Mouse (Mus musculus) neural tube, embryonic 12.5 days (tissue): ENCODE measurements around the gene Alcam. TPM values are rescaled to one million over a fixed set of nuclear protein-coding genes. Genes with fewer than 3 reads are reported as not detected.

ENCODE experiments used
- ATAC-seq: fragments of 200-750 bp; cut with Nextera tagmentation; 2 replicates; pipeline ENCODE4 v1.8.0; 2017; ENCODE audit warnings: low read depth, mild to moderate bottlenecking, moderate TSS enrichment, moderate library complexity; ENCODE audit not compliant: low FRiP score
- H3K27ac ChIP-seq: fragments of 300-500 bp; sonication (generic); 2 replicates; pipeline ENCODE4 v1.5.1; 2016
- H3K27me3 ChIP-seq: fragments of 300-500 bp; sonication (generic); replicated peaks from 2 replicates; pipeline ENCODE4 v1.6.1; 2016; ENCODE audit warnings: mild to moderate bottlenecking
- H3K36me3 ChIP-seq: fragments of 300-500 bp; sonication (generic); 2 replicates; pipeline ENCODE4 v1.6.1; 2016; ENCODE audit warnings: mild to moderate bottlenecking
- H3K4me1 ChIP-seq: fragments of 300-500 bp; sonication (generic); 2 replicates; pipeline ENCODE4 v1.6.1; 2016
- H3K4me2 ChIP-seq: fragments of 300-500 bp; sonication (generic); replicated peaks from 2 replicates; pipeline ENCODE4 v1.6.1; 2016; ENCODE audit warnings: mild to moderate bottlenecking
- H3K4me3 ChIP-seq: fragments of 300-500 bp; sonication (generic); 2 replicates; pipeline ENCODE4 v1.5.1; 2016
- H3K9ac ChIP-seq: fragments of 300-500 bp; sonication (generic); 2 replicates; pipeline ENCODE4 v1.6.1; 2016; ENCODE audit warnings: mild to moderate bottlenecking
- H3K9me3 ChIP-seq: fragments of 300-500 bp; sonication (generic); 2 replicates; pipeline ENCODE4 v1.6.1; 2016; ENCODE audit warnings: mild to moderate bottlenecking
- WGBS: fragments of 180-500 bp; shearing (Covaris S2); methylation state at CpG from one replicate; pipeline ENCODE4 v1.1.7; 2016; 5-methylcytosine and 5-hydroxymethylcytosine counted together
- polyA plus RNA-seq: library from polyadenylated mRNA; unstranded; fragments of >200 nt; fragmentation: Nextera tagmentation; extraction: Ambion mirVana; gene quantifications from 2 replicates; pipeline ENCODE4 v1.2.1, GENCODE M21; 2016

Alcam gene
- polyA plus RNA-seq, 1 experiment from 2014 or later = 13.9 TPM

DNA sequence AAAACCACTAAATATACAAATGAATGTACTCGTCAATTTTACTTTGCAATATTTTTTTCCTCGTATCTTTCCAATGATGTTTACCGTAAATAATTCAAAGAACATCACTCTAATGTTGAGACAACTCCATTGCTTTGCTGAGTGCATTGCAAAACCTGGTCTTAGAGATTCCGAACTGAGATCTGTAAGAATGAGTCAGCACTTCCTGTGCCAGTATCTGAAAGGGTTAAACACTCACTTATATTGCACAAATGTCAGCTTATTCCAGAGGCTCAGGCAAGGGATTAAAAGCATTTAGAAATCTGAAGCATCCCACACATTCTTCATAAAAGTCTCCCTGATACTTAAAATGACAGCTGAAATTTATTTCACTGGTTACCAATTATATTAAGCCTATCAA is 188.8 kb downstream of the Alcam start:
- Histone ChIP-seq H3K36me3 (no peaks in the 10 kb centered on the region), H3K27ac (no peak overlapping the region), H3K9ac (no peak overlapping the region), H3K9me3 (no peaks in the 10 kb centered on the region), H3K4me1 (no peaks in the 10 kb centered on the region), H3K27me3 (no peaks in the 10 kb centered on the region), H3K4me2 (no peak overlapping the region), H3K4me3 (no peak overlapping the region)
- no peak for ATAC-seq
- WGBS = 88% methylated on average over 4 of the region's 4 CpGs

DNA sequence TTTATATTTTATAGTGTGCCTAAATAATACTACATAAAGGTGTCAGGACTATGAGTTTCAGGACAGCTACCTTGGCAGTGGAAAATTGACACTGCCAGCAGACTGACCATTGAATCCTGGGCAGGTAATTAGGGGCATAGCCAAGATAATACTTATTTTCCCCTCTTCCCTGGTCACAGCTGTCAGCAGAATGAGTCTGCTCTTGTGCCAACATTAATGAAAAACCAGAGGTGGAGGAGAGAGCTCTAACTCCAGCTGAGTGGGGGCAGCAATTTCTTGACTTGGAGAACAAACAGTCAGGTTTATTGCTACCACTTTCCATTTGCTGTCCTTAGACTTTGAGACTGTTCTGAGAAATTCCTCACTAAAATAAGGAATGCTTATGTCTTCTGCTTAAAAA is 190.1 kb downstream of the Alcam start:
- Histone ChIP-seq H3K4me2 (no peak overlapping the region), H3K4me1 (no peaks in the 10 kb centered on the region), H3K36me3 (no peaks in the 10 kb centered on the region), H3K27ac (no peak overlapping the region), H3K9me3 (no peaks in the 10 kb centered on the region), H3K27me3 (no peaks in the 10 kb centered on the region), H3K9ac (no peak overlapping the region), H3K4me3 (no peak overlapping the region)
- ATAC-seq = no peak

GRCm38 (mm10) chr16:52262582-52262981 is 191.3 kb downstream of the Alcam start:
- Histone ChIP-seq H3K27me3 (no peaks in the 10 kb centered on the region), H3K9ac (no peak overlapping the region), H3K9me3 (no peaks in the 10 kb centered on the region), H3K4me1 (no peaks in the 10 kb centered on the region), H3K27ac (no peak overlapping the region), H3K4me2 (no peak overlapping the region), H3K36me3 (no peaks in the 10 kb centered on the region), H3K4me3 (no peak overlapping the region)
- WGBS = 16% methylated on average over 1 of the region's 1 CpGs
- ATAC-seq = no peak

GRCm38 (mm10) chr16:52261755-52262154 is 192.1 kb downstream of the Alcam start:
- H3K27me3 ChIP-seq = no peaks in the 10 kb centered on the region
- H3K9ac ChIP-seq = no peak overlapping the region
- H3K36me3 ChIP-seq = no peaks in the 10 kb centered on the region
- no peaks in the 10 kb centered on the region for H3K4me1 ChIP-seq
- no peak overlapping the region for H3K4me2 ChIP-seq
- ATAC-seq = no peak
- H3K9me3 ChIP-seq = no peaks in the 10 kb centered on the region
- 89% methylated on average over 1 of the region's 1 CpGs for WGBS
- H3K27ac ChIP-seq = no peak overlapping the region
- no peak overlapping the region for H3K4me3 ChIP-seq

- Histone ChIP-seq H3K36me3 (no peaks in the 10 kb centered on the region), H3K27me3 (no peaks in the 10 kb centered on the region), H3K4me3 (no peak overlapping the region), H3K9me3 (no peaks in the 10 kb centered on the region), H3K4me2 (no peak overlapping the region), H3K27ac (no peak overlapping the region), H3K4me1 (no peaks in the 10 kb centered on the region), H3K9ac (no peak overlapping the region)
- 91% methylated on average over 4 of the region's 4 CpGs for WGBS
- ATAC-seq = no peak
Observed at GRCm38 (mm10) chr16:52250935-52251334, 202.9 kb downstream of the Alcam start.

DNA sequence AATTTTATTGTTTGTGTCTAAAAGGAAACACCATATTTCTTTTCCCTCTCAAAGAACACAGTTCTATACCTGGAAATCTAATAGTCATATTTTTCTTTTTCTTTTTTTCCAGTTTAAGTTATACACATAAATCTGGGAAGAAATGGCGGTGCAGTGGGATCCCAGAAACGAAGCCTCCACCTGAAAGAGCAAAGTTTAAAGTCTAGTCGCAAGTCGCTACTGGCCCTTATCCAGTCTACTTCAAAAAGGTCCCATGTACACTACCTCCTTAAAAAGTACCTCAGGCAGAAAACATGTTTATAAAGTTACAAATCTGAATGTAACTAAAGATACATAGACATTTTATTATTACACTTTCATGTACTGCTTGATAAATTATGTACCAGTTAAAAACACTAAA is 203.7 kb downstream of the Alcam start:
- H3K4me1 ChIP-seq = no peaks in the 10 kb centered on the region
- WGBS = 93% methylated on average over 4 of the region's 4 CpGs
- no peak for ATAC-seq
- H3K36me3 ChIP-seq = no peaks in the 10 kb centered on the region
- H3K9ac ChIP-seq = no peak overlapping the region
- no peak overlapping the region for H3K4me3 ChIP-seq
- H3K27ac ChIP-seq = no peak overlapping the region
- no peaks in the 10 kb centered on the region for H3K27me3 ChIP-seq
- H3K4me2 ChIP-seq = no peak overlapping the region
- no peaks in the 10 kb centered on the region for H3K9me3 ChIP-seq

- 87% methylated on average over 4 of the region's 4 CpGs for WGBS
- no peaks in the 10 kb centered on the region for H3K4me1 ChIP-seq
- no peak for ATAC-seq
Observed at GRCm38 (mm10) chr16:52243421-52243973, 210.4 kb downstream of the Alcam start.

GRCm38 (mm10) chr16:52242144-52242543 is 211.7 kb downstream of the Alcam start:
- 76% methylated on average over 2 of the region's 2 CpGs for WGBS
- ATAC-seq = no peak
- H3K4me2 ChIP-seq = no peak overlapping the region

More at GRCm38 (mm10) chr16:52243421-52243973, 210.4 kb downstream of the Alcam start:
- H3K4me3 ChIP-seq = no peak overlapping the region
- H3K4me2 ChIP-seq = no peak overlapping the region
- no peak overlapping the region for H3K27ac ChIP-seq
- no peak overlapping the region for H3K9ac ChIP-seq
- H3K36me3 ChIP-seq = no peaks in the 10 kb centered on the region
- H3K27me3 ChIP-seq = no peaks in the 10 kb centered on the region
- H3K9me3 ChIP-seq = no peaks in the 10 kb centered on the region

DNA sequence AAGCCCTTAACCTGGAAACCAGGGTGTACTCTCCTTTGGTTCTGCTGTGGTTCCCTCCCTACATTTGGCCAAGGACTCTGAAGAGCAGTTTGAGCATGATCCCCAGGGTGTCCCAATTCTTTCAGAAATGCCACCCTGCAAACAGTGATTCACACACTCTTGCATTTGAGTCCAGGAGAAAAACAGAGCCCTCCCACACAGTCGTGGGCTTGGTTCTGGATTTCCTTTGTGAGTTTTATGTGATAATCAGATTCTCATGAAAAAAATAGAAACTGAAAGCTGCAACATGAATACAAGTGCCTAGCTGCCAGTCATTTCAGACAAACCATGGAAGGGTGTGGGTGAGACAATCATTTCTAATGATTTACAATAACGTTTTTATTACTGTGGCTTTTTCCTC is 223.9 kb downstream of the Alcam start:
- Histone ChIP-seq H3K9ac (no peak overlapping the region), H3K9me3 (no peaks in the 10 kb centered on the region), H3K4me1 (no peaks in the 10 kb centered on the region), H3K36me3 (no peaks in the 10 kb centered on the region), H3K4me3 (no peak overlapping the region), H3K27ac (no peak overlapping the region), H3K27me3 (no peaks in the 10 kb centered on the region), H3K4me2 (no peak overlapping the region)
- no peak for ATAC-seq
- 70% methylated on average over 2 of the region's 2 CpGs for WGBS

More at GRCm38 (mm10) chr16:52242144-52242543, 211.7 kb downstream of the Alcam start:
- H3K4me1 ChIP-seq = no peaks in the 10 kb centered on the region
- no peaks in the 10 kb centered on the region for H3K27me3 ChIP-seq
- H3K9ac ChIP-seq = no peak overlapping the region
- H3K36me3 ChIP-seq = no peaks in the 10 kb centered on the region
- H3K27ac ChIP-seq = no peak overlapping the region
- no peaks in the 10 kb centered on the region for H3K9me3 ChIP-seq
- H3K4me3 ChIP-seq = no peak overlapping the region

GRCm38 (mm10) chr16:52229446-52229845 is 224.4 kb downstream of the Alcam start:
- Histone ChIP-seq H3K9ac (no peak overlapping the region), H3K27ac (no peak overlapping the region), H3K36me3 (no peaks in the 10 kb centered on the region), H3K9me3 (no peaks in the 10 kb centered on the region), H3K4me2 (no peak overlapping the region), H3K27me3 (no peaks in the 10 kb centered on the region), H3K4me1 (no peaks in the 10 kb centered on the region), H3K4me3 (no peak overlapping the region)
- WGBS = 76% methylated on average over 7 of the region's 7 CpGs
- no peak for ATAC-seq

DNA sequence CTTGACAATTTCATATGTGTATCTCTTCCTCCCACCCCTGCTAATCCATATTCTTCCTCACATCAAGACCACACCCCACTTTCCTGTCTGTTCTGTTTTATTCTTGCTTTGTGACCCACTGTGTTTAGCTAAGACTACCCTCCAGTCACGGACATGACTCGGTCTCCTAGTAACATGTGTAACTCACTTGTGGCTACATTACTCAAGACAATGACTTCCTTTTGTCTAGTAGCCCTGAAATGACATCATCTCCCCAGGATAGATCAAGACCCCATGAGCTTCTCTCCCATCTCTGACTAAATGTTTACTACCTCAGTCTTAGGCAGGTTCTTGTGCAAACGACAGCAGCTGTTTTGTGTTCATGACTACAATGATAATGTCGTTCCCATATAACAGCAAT is 231.0 kb downstream of the Alcam start:
- Histone ChIP-seq H3K9me3 (no peaks in the 10 kb centered on the region), H3K9ac (no peak overlapping the region), H3K4me2 (no peak overlapping the region), H3K4me3 (no peak overlapping the region), H3K27ac (no peak overlapping the region), H3K4me1 (no peaks in the 10 kb centered on the region), H3K27me3 (no peaks in the 10 kb centered on the region), H3K36me3 (no peaks in the 10 kb centered on the region)
- no peak for ATAC-seq
- WGBS = 73% methylated on average over 4 of the region's 4 CpGs

DNA sequence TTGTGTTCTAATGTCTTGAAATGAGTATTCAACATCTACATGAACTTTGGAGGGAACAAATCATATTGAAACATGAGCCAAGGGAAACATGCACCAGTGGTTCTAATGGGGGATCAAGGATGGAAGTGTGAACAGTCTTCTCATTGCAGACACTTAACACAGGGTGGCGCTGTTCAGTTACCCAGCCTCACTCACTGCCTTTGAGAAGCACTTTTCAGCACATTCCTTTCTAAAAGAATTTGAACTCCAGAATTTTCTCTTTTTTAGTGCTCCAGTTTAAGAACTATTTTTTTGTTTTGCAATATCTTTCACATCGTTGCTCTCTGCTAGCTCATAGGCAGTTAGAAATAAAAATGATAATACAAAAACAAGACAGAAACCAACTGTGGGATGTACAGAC is 234.8 kb downstream of the Alcam start:
- no peaks in the 10 kb centered on the region for H3K4me1 ChIP-seq
- H3K4me2 ChIP-seq = no peak overlapping the region
- no peaks in the 10 kb centered on the region for H3K9me3 ChIP-seq
- H3K27me3 ChIP-seq = no peaks in the 10 kb centered on the region
- 20% methylated on average over 2 of the region's 2 CpGs for WGBS
- no peak overlapping the region for H3K4me3 ChIP-seq
- H3K27ac ChIP-seq = no peak overlapping the region
- no peaks in the 10 kb centered on the region for H3K36me3 ChIP-seq
- ATAC-seq = no peak
- H3K9ac ChIP-seq = no peak overlapping the region

- Histone ChIP-seq H3K4me3 (no peak overlapping the region), H3K36me3 (no peaks in the 10 kb centered on the region), H3K4me2 (no peak overlapping the region), H3K9ac (no peak overlapping the region), H3K27ac (no peak overlapping the region), H3K9me3 (no peaks in the 10 kb centered on the region), H3K27me3 (no peaks in the 10 kb centered on the region), H3K4me1 (no peaks in the 10 kb centered on the region)
- 66% methylated on average over 8 of the region's 8 CpGs for WGBS
- no peak for ATAC-seq
Observed at GRCm38 (mm10) chr16:52210844-52211606, 242.8 kb downstream of the Alcam start.
